Mouse (Mus musculus) CH12.LX (cell line): Measurements from ENCODE around the gene Gm20388.

Experiments
- CTCF ChIP-seq, 2 experiments: IDR thresholded peaks in 1 of 2; conservative IDR thresholded peaks in 1 of 2; 2 replicates each; pipeline ENCODE4 v1.5.1; 2011 to 2012; ENCODE audit warnings: low read depth in 2 of 2, low read length in 2 of 2, improper control_type of control experiment in 1 of 2, inconsistent platforms in 1 of 2, mild to moderate bottlenecking in 1 of 2, moderate library complexity in 1 of 2
- EP300 ChIP-seq: IDR thresholded peaks from 2 replicates; pipeline ENCODE4 v1.6.1; 2011; ENCODE audit warnings: low read length, improper control_type of control experiment
- MAX ChIP-seq: IDR thresholded peaks from 2 replicates; pipeline ENCODE4 v1.6.1; 2011; ENCODE audit warnings: low read length, improper control_type of control experiment
- NELFE ChIP-seq: IDR thresholded peaks from 2 replicates; pipeline ENCODE4 v1.6.1; 2011; ENCODE audit warnings: low read depth, low read length, improper control_type of control experiment
- POLR2A ChIP-seq: IDR thresholded peaks from 2 replicates; pipeline ENCODE4 v1.6.1; 2011; ENCODE audit warnings: low read depth, mild to moderate bottlenecking, improper control_type of control experiment, low read length
- RAD21 ChIP-seq: IDR thresholded peaks from 2 replicates; pipeline ENCODE4 v1.6.1; 2011; ENCODE audit warnings: low read depth, mild to moderate bottlenecking, low read length, improper control_type of control experiment, moderate library complexity
- ZC3H11A ChIP-seq: IDR thresholded peaks from 2 replicates; pipeline ENCODE4 v1.6.1; 2012; ENCODE audit warnings: low read depth, mild to moderate bottlenecking, inconsistent platforms, low read length, improper control_type of control experiment
- ZKSCAN1 ChIP-seq: IDR thresholded peaks from 2 replicates; pipeline ENCODE4 v1.6.1; 2012; ENCODE audit warnings: low read depth, inconsistent platforms, low read length, improper control_type of control experiment, borderline replicate concordance

- TF ChIP-seq POLR2A (no peak), MAX (no peak), CTCF (conservative IDR thresholded peaks at IDR 0.05 in 1 of 2, IDR thresholded peaks at IDR 0.05 in 1 of 2; ENCODE audit: low read depth in 2 of 2, low read length in 2 of 2) (no peak), NELFE (no peak), RAD21 (no peak), ZC3H11A (no peak), EP300 (no peak), ZKSCAN1 (no peak)
These were observed 3373.3 kb downstream of the Gm20388 start for GRCm38 (mm10) chr8:123283991-123284390.
